Mouse (Mus musculus) left cerebral cortex, postnatal 10 days (tissue): ENCODE data around the gene Sstr3. TPM values are rescaled to one million over a fixed set of nuclear protein-coding genes. Genes with fewer than 3 reads are reported as not detected.

Experiments
- total RNA-seq, 2 experiments: library from RNA; stranded (reverse); gene quantifications; 2 replicates each; pipeline ENCODE4 v1.2.3; 2021

The Sstr3 gene
- total RNA-seq, 2 experiments from 2014 or later: 12.9 to 14.4 TPM

Other genes starting within 250 kb of the Sstr3 start
- gene Csf2rb2, start 239.0 kb downstream of the Sstr3 start, total RNA-seq: under 1 TPM; 0.69 to 0.77 TPM
- gene Csf2rb, start 218.9 kb downstream of the Sstr3 start, total RNA-seq: 1 to 10 TPM; 2.3 TPM
- gene Tex33, start 148.8 kb downstream of the Sstr3 start, total RNA-seq: under 1 TPM; 0.39 to 0.51 TPM
- gene Tst, start 138.8 kb downstream of the Sstr3 start, total RNA-seq: 10 to 100 TPM; 33.8 to 42.9 TPM
- gene Mpst, start 138.3 kb downstream of the Sstr3 start, total RNA-seq: 10 to 100 TPM; 56.3 to 56.5 TPM
- 100 to 1,000 TPM; 239 to 255 TPM for gene Kctd17, start 116.1 kb downstream of the Sstr3 start, total RNA-seq
- not detected for gene Tmprss6, start 76.1 kb downstream of the Sstr3 start, total RNA-seq
- gene Il2rb, start 49.4 kb downstream of the Sstr3 start, total RNA-seq: under 1 TPM in 1 of 2 experiments, not detected in 1; 0.17 TPM
- gene C1qtnf6, start 13.3 kb downstream of the Sstr3 start, total RNA-seq: 10 to 100 TPM; 14.4 to 15.9 TPM
- gene Rac2, start 28.1 kb upstream of the Sstr3 start, total RNA-seq: 1 to 10 TPM; 1.6 to 2.1 TPM
- gene Cyth4, start 52.4 kb upstream of the Sstr3 start, total RNA-seq: 10 to 100 TPM; 10.4 to 11.6 TPM
- gene Elfn2, start 174.1 kb upstream of the Sstr3 start, total RNA-seq: 100 to 1,000 TPM in 1 of 2 experiments, 10 to 100 TPM in 1; 92.2 to 116 TPM
- 1 to 10 TPM; 6.7 to 7.6 TPM for gene Mfng, start 228.8 kb upstream of the Sstr3 start, total RNA-seq